Mouse (Mus musculus): ENCODE data around the gene Vps45. TPM values are rescaled to one million over a fixed set of nuclear protein-coding genes. Genes with fewer than 3 reads are reported as not detected.

Gene Vps45
- polyA plus RNA-seq, 1 experiment, result 7.5 TPM

- Histone ChIP-seq H3K27me3 (ENCODE audit: control insufficient read depth, insufficient read depth, low read length) (no peaks in the 10 kb centered on the region), H3K4me1 (replicated peaks; ENCODE audit: control insufficient read depth, insufficient read depth, low read length) (no peaks in the 10 kb centered on the region), H3K4me3 (ENCODE audit: control insufficient read depth, insufficient read depth, low read length) (no peak overlapping the region), H3K36me3 (ENCODE audit: control insufficient read depth, insufficient read depth, low read length) (no peaks in the 10 kb centered on the region), H3K27ac (ENCODE audit: control insufficient read depth, insufficient read depth, low read length) (no peak overlapping the region)
- WGBS, result 88% methylated on average over 2 of the region's 2 CpGs
- TF ChIP-seq CTCF (IDR thresholded peaks at IDR 0.05; ENCODE audit: borderline replicate concordance, control insufficient read depth, extremely low read depth, insufficient read depth, low read length, poor library complexity) (no peak), POLR2A (IDR thresholded peaks at IDR 0.05; ENCODE audit: control insufficient read depth, extremely low read depth, insufficient read depth, low read length, poor library complexity) (no peak)
- DNase-seq, result no peak
These were observed 32.9 kb upstream of the Vps45 start for GRCm38 (mm10) chr3:96091146-96091545.

DNA sequence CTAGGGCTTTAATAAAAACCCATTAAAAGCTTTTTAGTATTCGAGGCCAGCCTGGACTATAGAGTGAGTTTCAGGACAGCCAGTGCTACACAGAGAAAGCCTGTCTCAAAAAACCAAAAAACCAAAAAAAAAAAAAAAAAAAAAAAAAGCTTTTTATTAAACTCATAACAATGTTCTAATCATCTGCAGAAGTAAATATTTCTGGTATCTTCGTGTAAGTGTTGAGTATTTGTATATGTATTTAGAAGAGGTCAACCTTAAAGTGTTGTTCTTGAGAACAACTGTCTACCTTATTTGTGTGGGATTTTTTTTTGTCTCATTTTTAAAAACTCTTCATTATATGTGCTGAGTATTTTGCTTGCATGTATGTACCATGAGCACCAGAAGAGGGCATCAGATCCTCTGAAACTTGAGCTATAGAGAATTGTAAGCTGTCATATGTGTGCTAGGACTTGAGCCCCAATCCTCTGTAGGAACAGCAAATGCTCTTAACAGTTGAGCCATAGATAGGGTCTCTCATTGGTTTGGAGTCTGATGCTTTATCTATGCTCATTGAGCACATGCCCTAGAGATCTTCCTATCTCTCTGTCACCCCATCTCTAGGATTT is 31.7 kb upstream of the Vps45 start:
- Histone ChIP-seq H3K4me3 (ENCODE audit: control insufficient read depth, insufficient read depth, low read length) (no peak overlapping the region), H3K36me3 (ENCODE audit: control insufficient read depth, insufficient read depth, low read length) (no peaks in the 10 kb centered on the region), H3K27me3 (ENCODE audit: control insufficient read depth, insufficient read depth, low read length) (no peaks in the 10 kb centered on the region), H3K4me1 (replicated peaks; ENCODE audit: control insufficient read depth, insufficient read depth, low read length) (no peaks in the 10 kb centered on the region), H3K27ac (ENCODE audit: control insufficient read depth, insufficient read depth, low read length) (no peak overlapping the region)
- DNase-seq, result no peak
- WGBS, result 62% methylated on average over 2 of the region's 2 CpGs
- no peak for TF ChIP-seq CTCF (IDR thresholded peaks at IDR 0.05; ENCODE audit: borderline replicate concordance, control insufficient read depth, extremely low read depth, insufficient read depth, low read length, poor library complexity)
- TF ChIP-seq POLR2A (IDR thresholded peaks at IDR 0.05; ENCODE audit: control insufficient read depth, extremely low read depth, insufficient read depth, low read length, poor library complexity), result no peak

DNA sequence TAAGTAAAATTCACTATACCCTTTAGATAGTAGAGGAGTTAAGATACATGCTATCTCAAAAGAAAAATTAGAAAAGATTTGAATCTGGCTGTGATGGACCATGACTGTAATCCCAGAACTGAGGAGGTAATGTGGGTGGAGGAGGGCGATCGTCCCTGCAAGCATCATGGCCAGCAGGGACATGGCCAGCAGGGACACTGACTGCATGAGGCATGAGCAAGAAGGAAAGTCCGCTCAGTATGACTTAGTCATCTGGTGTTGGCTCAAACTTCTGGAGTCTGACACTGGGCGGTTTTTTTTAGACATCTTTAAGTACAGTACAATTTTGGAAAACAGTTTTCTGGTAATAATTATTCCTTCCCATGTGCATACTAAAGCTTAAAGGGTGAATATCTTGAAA is 29.5 kb upstream of the Vps45 start:
- 92% methylated on average over 4 of the region's 4 CpGs for WGBS
- H3K36me3 ChIP-seq (ENCODE audit: control insufficient read depth, insufficient read depth, low read length), result no peaks in the 10 kb centered on the region
- TF ChIP-seq CTCF (IDR thresholded peaks at IDR 0.05; ENCODE audit: borderline replicate concordance, control insufficient read depth, extremely low read depth, insufficient read depth, low read length, poor library complexity) (no peak), POLR2A (IDR thresholded peaks at IDR 0.05; ENCODE audit: control insufficient read depth, extremely low read depth, insufficient read depth, low read length, poor library complexity) (no peak)
- H3K27ac ChIP-seq (ENCODE audit: control insufficient read depth, insufficient read depth, low read length), result no peak overlapping the region
- no peaks in the 10 kb centered on the region for H3K27me3 ChIP-seq (ENCODE audit: control insufficient read depth, insufficient read depth, low read length)
- no peaks in the 10 kb centered on the region for H3K4me1 ChIP-seq (replicated peaks; ENCODE audit: control insufficient read depth, insufficient read depth, low read length)
- H3K4me3 ChIP-seq (ENCODE audit: control insufficient read depth, insufficient read depth, low read length), result no peak overlapping the region
- DNase-seq, result no peak

DNA sequence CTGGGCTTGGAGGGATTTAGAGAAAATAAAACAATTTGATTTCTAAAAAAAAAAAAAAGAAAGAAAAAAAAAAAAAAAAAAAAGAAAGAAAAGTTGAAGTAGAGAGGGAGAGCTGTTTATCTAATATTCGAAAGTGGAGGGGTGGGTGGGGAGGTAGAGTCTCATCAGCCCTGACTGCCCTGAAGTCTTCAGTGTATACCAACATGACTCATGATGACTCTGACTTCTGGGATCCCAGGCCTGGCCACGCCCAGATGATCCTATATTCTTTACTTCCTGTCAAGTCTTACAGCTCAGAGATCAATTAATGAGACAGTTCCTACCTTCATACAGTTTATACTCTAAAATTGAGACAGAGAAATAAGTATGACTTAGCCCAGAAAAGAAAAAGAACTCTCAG is 29.0 kb upstream of the Vps45 start:
- no peaks in the 10 kb centered on the region for H3K27me3 ChIP-seq (ENCODE audit: control insufficient read depth, insufficient read depth, low read length)
- H3K27ac ChIP-seq (ENCODE audit: control insufficient read depth, insufficient read depth, low read length), result no peak overlapping the region
- H3K4me1 ChIP-seq (replicated peaks; ENCODE audit: control insufficient read depth, insufficient read depth, low read length), result no peaks in the 10 kb centered on the region
- H3K4me3 ChIP-seq (ENCODE audit: control insufficient read depth, insufficient read depth, low read length), result no peak overlapping the region
- TF ChIP-seq POLR2A (IDR thresholded peaks at IDR 0.05; ENCODE audit: control insufficient read depth, extremely low read depth, insufficient read depth, low read length, poor library complexity) (no peak), CTCF (IDR thresholded peaks at IDR 0.05; ENCODE audit: borderline replicate concordance, control insufficient read depth, extremely low read depth, insufficient read depth, low read length, poor library complexity) (no peak)
- H3K36me3 ChIP-seq (ENCODE audit: control insufficient read depth, insufficient read depth, low read length), result no peaks in the 10 kb centered on the region
- 82% methylated on average over 2 of the region's 2 CpGs for WGBS
- no peak for DNase-seq

DNA sequence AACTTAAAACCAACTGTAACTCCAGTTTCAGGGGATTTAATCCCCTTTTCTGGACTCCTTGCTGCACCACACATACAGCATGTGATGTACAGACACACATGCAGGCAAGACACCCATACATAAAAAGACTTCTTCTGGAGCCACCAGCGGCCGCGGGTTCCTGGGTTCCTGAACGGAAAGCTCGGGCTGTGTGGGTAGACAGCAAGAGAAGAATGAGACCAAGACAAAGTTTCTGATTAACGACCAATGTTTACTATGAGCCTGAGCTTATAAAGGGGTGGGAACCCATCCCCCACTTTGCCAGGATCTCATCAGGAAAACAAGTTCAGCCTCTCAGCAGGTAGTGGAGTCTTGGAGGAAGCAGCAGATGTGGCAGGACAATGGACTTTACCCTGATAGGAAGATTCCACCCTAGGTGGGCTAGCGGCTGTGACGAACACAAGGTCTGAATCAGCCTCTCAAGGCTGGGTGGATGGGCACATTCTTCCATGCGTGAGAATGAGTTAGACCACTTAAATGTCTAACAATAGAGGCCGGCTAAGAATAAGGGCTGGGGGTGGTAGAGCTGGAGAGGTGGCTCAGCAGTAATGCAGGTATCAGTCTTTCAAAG is 26.0 kb upstream of the Vps45 start:
- 95% methylated on average over 10 of the region's 10 CpGs for WGBS

DNA sequence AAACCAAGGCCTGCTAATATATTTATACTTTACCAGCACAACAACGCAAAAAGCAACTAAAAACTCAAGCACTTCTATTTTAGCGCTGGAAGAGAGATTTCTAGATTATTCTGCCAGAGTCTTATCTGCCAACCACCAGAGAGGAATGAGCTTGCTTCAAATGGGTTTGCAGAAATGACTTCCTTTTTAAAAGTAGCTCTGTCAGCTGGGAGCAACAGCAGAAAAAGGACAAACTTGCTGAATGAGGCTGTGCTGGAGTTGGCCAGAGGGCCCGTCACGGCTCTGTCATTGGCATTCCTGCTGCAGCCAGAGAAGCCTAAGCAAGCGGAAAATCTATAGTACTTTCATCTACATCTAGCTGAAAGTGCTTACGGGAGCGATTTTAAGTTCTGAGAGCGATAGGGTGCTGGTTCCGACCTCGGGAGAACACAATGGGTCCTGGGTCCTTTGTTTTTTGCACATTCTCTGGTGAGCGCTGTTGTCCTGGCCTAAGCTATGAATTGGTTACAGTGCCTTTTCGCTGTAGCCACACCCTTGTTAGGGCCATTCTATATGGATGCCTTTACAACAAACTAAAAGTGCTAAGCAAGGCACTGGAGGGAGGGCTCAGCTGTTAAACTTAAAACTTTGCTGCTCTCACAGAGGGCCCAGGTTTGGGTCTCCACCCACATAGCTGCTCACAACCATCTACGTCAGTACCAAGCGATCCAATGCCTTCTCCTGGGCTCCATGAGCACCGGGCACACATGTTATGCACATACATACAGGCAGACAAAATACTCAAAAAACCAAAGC is 24.6 kb upstream of the Vps45 start:
- WGBS, result 84% methylated on average over 15 of the region's 15 CpGs
- Histone ChIP-seq H3K4me1 (replicated peaks; ENCODE audit: control insufficient read depth, insufficient read depth, low read length) (no peaks in the 10 kb centered on the region), H3K27ac (ENCODE audit: control insufficient read depth, insufficient read depth, low read length) (no peak overlapping the region), H3K4me3 (ENCODE audit: control insufficient read depth, insufficient read depth, low read length) (no peak overlapping the region), H3K36me3 (ENCODE audit: control insufficient read depth, insufficient read depth, low read length) (no peaks in the 10 kb centered on the region), H3K27me3 (ENCODE audit: control insufficient read depth, insufficient read depth, low read length) (no peaks in the 10 kb centered on the region)
- TF ChIP-seq CTCF (IDR thresholded peaks at IDR 0.05; ENCODE audit: borderline replicate concordance, control insufficient read depth, extremely low read depth, insufficient read depth, low read length, poor library complexity) (no peak), POLR2A (IDR thresholded peaks at IDR 0.05; ENCODE audit: control insufficient read depth, extremely low read depth, insufficient read depth, low read length, poor library complexity) (no peak)
- no peak for DNase-seq

More for the DNA sequence above, 26.0 kb upstream of the Vps45 start:
- Histone ChIP-seq H3K27me3 (ENCODE audit: control insufficient read depth, insufficient read depth, low read length) (no peaks in the 10 kb centered on the region), H3K36me3 (ENCODE audit: control insufficient read depth, insufficient read depth, low read length) (no peaks in the 10 kb centered on the region), H3K4me3 (ENCODE audit: control insufficient read depth, insufficient read depth, low read length) (no peak overlapping the region), H3K4me1 (replicated peaks; ENCODE audit: control insufficient read depth, insufficient read depth, low read length) (no peaks in the 10 kb centered on the region), H3K27ac (ENCODE audit: control insufficient read depth, insufficient read depth, low read length) (no peak overlapping the region)
- TF ChIP-seq CTCF (IDR thresholded peaks at IDR 0.05; ENCODE audit: borderline replicate concordance, control insufficient read depth, extremely low read depth, insufficient read depth, low read length, poor library complexity), result no peak
- TF ChIP-seq POLR2A (IDR thresholded peaks at IDR 0.05; ENCODE audit: control insufficient read depth, extremely low read depth, insufficient read depth, low read length, poor library complexity), result no peak
- no peak for DNase-seq

Data from thymus, adult 2 months (tissue).